Mouse (Mus musculus) liver, embryonic 13.5 days (tissue): ENCODE results near the gene Creg1. TPM values are rescaled to one million over a fixed set of nuclear protein-coding genes. Genes with fewer than 3 reads are reported as not detected.
A peak's percentile ranks its signal among the peaks of the same experiment; 100 is the strongest.

Experiments
- ATAC-seq: fragments of 200-750 bp; cut with Nextera tagmentation; 2 replicates; pipeline ENCODE4 v1.8.0; 2017; ENCODE audit warnings: low read depth, mild to moderate bottlenecking, moderate number of reproducible peaks, moderate library complexity
- DNase-seq: peaks from one replicate; pipeline ENCODE4 v3.0.0; 2022
- H3K27ac ChIP-seq: fragments of 300-500 bp; sonication (generic); 2 replicates; pipeline ENCODE4 v1.5.1; 2015; ENCODE audit warnings: moderate library complexity, mild to moderate bottlenecking, inconsistent platforms
- H3K27me3 ChIP-seq: fragments of 300-500 bp; sonication (generic); 2 replicates; pipeline ENCODE4 v1.6.1; 2015; ENCODE audit warnings: mild to moderate bottlenecking, inconsistent platforms
- H3K36me3 ChIP-seq: fragments of 300-500 bp; sonication (generic); 2 replicates; pipeline ENCODE4 v1.6.1; 2015; ENCODE audit warnings: mild to moderate bottlenecking, inconsistent platforms
- H3K4me1 ChIP-seq: fragments of 300-500 bp; sonication (generic); replicated peaks from 2 replicates; pipeline ENCODE4 v1.6.1; 2015; ENCODE audit warnings: inconsistent platforms
- H3K4me2 ChIP-seq: fragments of 300-500 bp; sonication (generic); 2 replicates; pipeline ENCODE4 v1.6.1; 2015; ENCODE audit warnings: inconsistent platforms, mild to moderate bottlenecking, moderate library complexity
- H3K4me3 ChIP-seq: fragments of 300-500 bp; sonication (generic); replicated peaks from 2 replicates; pipeline ENCODE4 v1.5.1; 2015; ENCODE audit warnings: mild to moderate bottlenecking, inconsistent platforms
- H3K9ac ChIP-seq: fragments of 300-500 bp; sonication (generic); 2 replicates; pipeline ENCODE4 v1.6.1; 2015; ENCODE audit warnings: mild to moderate bottlenecking, inconsistent platforms
- H3K9me3 ChIP-seq: fragments of 300-500 bp; sonication (generic); replicated peaks from 2 replicates; pipeline ENCODE4 v1.6.1; 2016; ENCODE audit warnings: inconsistent platforms
- WGBS: fragments of 180-500 bp; shearing (Covaris S2); methylation state at CpG from one replicate; pipeline ENCODE4 v1.1.7; 2015; ENCODE audit not compliant: insufficient replicate concordance; 5-methylcytosine and 5-hydroxymethylcytosine counted together
- polyA plus RNA-seq: library from polyadenylated mRNA; unstranded; fragments of >200 nt; fragmentation: Nextera tagmentation; extraction: Ambion mirVana; gene quantifications from 2 replicates; pipeline ENCODE4 v1.2.1, GENCODE M21; 2015

The Creg1 gene
- polyA plus RNA-seq, 1 experiment from 2014 or later, result 344 TPM

DNA sequence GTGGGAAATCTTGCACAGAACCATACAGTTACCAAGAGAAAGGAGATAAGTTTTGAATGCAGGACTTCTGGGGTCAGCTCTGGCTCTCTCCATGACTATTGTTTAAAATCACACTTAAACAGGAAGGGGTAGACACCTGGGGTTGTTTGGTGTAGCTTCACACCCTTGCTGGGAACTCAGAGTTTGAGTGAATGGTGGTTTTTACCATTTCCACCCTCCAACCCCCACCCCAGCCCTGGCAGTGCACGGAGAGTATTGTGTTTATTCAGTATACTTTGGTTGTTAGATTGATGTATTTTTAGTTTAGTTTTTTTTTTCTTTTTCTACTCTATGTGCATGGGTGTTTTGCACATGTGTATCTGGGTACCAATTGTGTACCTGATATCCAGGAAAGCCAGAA is 33.4 kb upstream of the Creg1 start:
- no peak overlapping the region for H3K4me2 ChIP-seq
- H3K4me3 ChIP-seq, result no peak overlapping the region
- H3K4me1 ChIP-seq, result peaks cover under 1% of the 10 kb centered on the region; the same call in 1 of the 2 replicates
- no peak overlapping the region for H3K27ac ChIP-seq
- ATAC-seq, result no peak
- 16% methylated on average over 1 of the region's 1 CpGs for WGBS
- H3K9ac ChIP-seq, result no peak overlapping the region
- no peak for DNase-seq
- no peaks in the 10 kb centered on the region for H3K27me3 ChIP-seq
- H3K9me3 ChIP-seq, result no peaks in the 10 kb centered on the region
- H3K36me3 ChIP-seq, result no peaks in the 10 kb centered on the region

DNA sequence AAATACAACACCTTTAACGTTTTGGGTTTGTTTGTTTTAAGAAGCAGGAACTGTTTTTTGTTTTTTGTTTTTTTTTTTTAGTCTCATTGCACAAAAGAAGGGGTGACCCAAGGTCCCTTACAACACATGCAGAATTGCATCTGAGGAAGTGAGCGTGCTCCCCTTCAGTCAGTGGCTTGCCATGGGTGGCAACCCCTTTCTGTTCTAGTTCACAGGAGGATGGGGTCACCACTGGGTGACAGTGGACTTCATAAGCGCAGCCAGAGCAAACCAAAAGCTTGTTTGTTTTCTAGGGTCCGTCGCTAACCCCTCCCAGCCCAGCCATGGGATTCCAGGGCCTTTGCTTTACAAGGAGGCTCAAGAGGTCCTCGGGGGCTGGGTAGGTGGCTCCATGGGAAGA is 32.0 kb upstream of the Creg1 start:
- Histone ChIP-seq H3K4me3 (no peak overlapping the region), H3K4me2 (no peak overlapping the region), H3K27ac (no peak overlapping the region), H3K9me3 (no peaks in the 10 kb centered on the region), H3K36me3 (no peaks in the 10 kb centered on the region), H3K27me3 (no peaks in the 10 kb centered on the region), H3K9ac (no peak overlapping the region), H3K4me1 (peaks cover 11% of the 10 kb centered on the region; the same call in 1 of the 2 replicates)
- 66% methylated on average over 6 of the region's 6 CpGs for WGBS
- ATAC-seq (no peak), DNase-seq (no peak)

- H3K4me3 ChIP-seq, result no peak overlapping the region
- H3K4me1 ChIP-seq, result peaks cover 12% of the 10 kb centered on the region; the same call in 1 of the 2 replicates
- 71% methylated on average over 2 of the region's 2 CpGs for WGBS
These were observed 28.7 kb upstream of the Creg1 start for GRCm38 (mm10) chr1:165734840-165735239.

GRCm38 (mm10) chr1:165735826-165736818 is 27.4 kb upstream of the Creg1 start:
- no peak overlapping the region for H3K4me3 ChIP-seq
- ATAC-seq, result peak; percentile 48
- peak; percentile 60 for DNase-seq
- H3K27ac ChIP-seq, result no peak overlapping the region
- H3K4me2 ChIP-seq, result 0 out of 2 replicates have a peak overlapping the region, but pooled peaks have one; percentile 13
- H3K27me3 ChIP-seq, result no peaks in the 10 kb centered on the region
- H3K4me1 ChIP-seq, result peaks cover 12% of the 10 kb centered on the region; the same call in 1 of the 2 replicates
- WGBS, result 28% methylated on average over 20 of the region's 20 CpGs
- no peaks in the 10 kb centered on the region for H3K36me3 ChIP-seq
- H3K9me3 ChIP-seq, result no peaks in the 10 kb centered on the region
- no peak overlapping the region for H3K9ac ChIP-seq

More at GRCm38 (mm10) chr1:165734840-165735239, 28.7 kb upstream of the Creg1 start:
- Histone ChIP-seq H3K27ac (no peak overlapping the region), H3K9me3 (no peaks in the 10 kb centered on the region), H3K9ac (no peak overlapping the region), H3K36me3 (no peaks in the 10 kb centered on the region), H3K4me2 (no peak overlapping the region), H3K27me3 (no peaks in the 10 kb centered on the region)
- ATAC-seq (no peak), DNase-seq (no peak)

GRCm38 (mm10) chr1:165737451-165737850 is 26.1 kb upstream of the Creg1 start:
- H3K4me2 ChIP-seq, result no peak overlapping the region
- H3K27ac ChIP-seq, result no peak overlapping the region
- H3K36me3 ChIP-seq, result no peaks in the 10 kb centered on the region
- DNase-seq, result no peak
- 52% methylated on average over 5 of the region's 5 CpGs for WGBS
- no peaks in the 10 kb centered on the region for H3K9me3 ChIP-seq
- H3K4me1 ChIP-seq, result peaks cover 12% of the 10 kb centered on the region; the same call in 1 of the 2 replicates
- H3K27me3 ChIP-seq, result no peaks in the 10 kb centered on the region
- no peak overlapping the region for H3K4me3 ChIP-seq
- ATAC-seq, result no peak
- H3K9ac ChIP-seq, result no peak overlapping the region

GRCm38 (mm10) chr1:165737867-165738266 is 25.7 kb upstream of the Creg1 start:
- Histone ChIP-seq H3K27me3 (no peaks in the 10 kb centered on the region), H3K4me3 (no peak overlapping the region), H3K4me2 (no peak overlapping the region), H3K9me3 (no peaks in the 10 kb centered on the region), H3K36me3 (no peaks in the 10 kb centered on the region), H3K27ac (no peak overlapping the region), H3K9ac (no peak overlapping the region), H3K4me1 (peaks cover 12% of the 10 kb centered on the region; the same call in 1 of the 2 replicates)
- WGBS, result 26% methylated on average over 3 of the region's 3 CpGs
- ATAC-seq (no peak), DNase-seq (no peak)

DNA sequence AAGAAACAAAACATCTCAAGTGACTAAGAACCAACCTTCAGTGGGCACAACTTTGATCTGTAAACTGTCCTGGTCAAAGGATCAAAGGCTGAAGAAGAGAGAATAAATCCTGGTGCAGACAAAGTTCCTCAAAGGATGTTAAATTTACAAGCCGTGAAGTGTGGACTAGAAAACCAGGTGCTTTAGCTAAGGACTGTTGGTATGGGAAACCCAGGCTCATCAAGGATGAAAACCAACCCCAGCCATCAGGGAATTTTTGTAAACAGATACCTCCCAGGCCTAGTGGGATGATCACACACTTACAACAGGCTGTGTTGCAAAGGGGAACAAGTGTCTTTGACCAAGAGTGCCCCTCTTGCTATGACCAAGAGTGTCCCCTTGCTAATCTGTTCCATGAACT is 24.6 kb upstream of the Creg1 start:
- no peaks in the 10 kb centered on the region for H3K27me3 ChIP-seq

GRCm38 (mm10) chr1:165741989-165742388 is 21.6 kb upstream of the Creg1 start:
- 70% methylated on average over 8 of the region's 8 CpGs for WGBS
- H3K4me2 ChIP-seq, result no peak overlapping the region
- no peaks in the 10 kb centered on the region for H3K9me3 ChIP-seq
- ATAC-seq (no peak), DNase-seq (no peak)
- no peak overlapping the region for H3K27ac ChIP-seq
- H3K4me1 ChIP-seq, result no peaks in the 10 kb centered on the region
- no peak overlapping the region for H3K9ac ChIP-seq
- H3K4me3 ChIP-seq, result no peak overlapping the region
- no peaks in the 10 kb centered on the region for H3K27me3 ChIP-seq
- no peaks in the 10 kb centered on the region for H3K36me3 ChIP-seq

More for the DNA sequence above, 24.6 kb upstream of the Creg1 start:
- Histone ChIP-seq H3K4me2 (no peak overlapping the region), H3K27ac (no peak overlapping the region), H3K9ac (no peak overlapping the region), H3K36me3 (no peaks in the 10 kb centered on the region), H3K4me3 (no peak overlapping the region), H3K4me1 (peaks cover 12% of the 10 kb centered on the region; the same call in 1 of the 2 replicates), H3K9me3 (no peaks in the 10 kb centered on the region)
- DNase-seq (no peak), ATAC-seq (no peak)
- WGBS, result 67% methylated on average over 1 of the region's 1 CpGs

DNA sequence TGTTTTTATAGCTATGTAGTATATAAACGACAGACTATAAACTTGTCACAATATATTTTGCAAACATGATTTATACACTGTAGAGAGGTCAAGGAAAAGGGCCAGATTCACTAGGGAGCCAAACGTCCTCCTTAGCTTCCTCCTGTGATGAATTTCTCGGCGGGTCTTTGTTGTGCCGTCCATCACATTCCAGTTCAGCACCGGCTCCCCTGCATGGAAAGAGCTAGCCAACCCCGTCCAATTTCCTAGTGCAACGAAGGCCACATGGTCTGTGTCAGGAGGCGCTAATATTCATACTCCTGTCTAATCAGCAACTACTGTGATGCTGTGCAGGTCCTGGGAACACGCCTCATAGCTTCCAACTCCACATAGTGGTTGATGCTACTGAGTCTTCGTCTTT is 15.5 kb upstream of the Creg1 start:
- Histone ChIP-seq H3K4me2 (no peak overlapping the region), H3K4me1 (peaks cover 10% of the 10 kb centered on the region; the same call in 1 of the 2 replicates), H3K27me3 (0 out of 2 replicates have a peak, but pooled peaks cover 3% of the 10 kb centered on the region), H3K27ac (no peak overlapping the region), H3K36me3 (no peaks in the 10 kb centered on the region), H3K9ac (no peak overlapping the region), H3K4me3 (no peak overlapping the region), H3K9me3 (no peaks in the 10 kb centered on the region)
- DNase-seq (no peak), ATAC-seq (no peak)
- 46% methylated on average over 11 of the region's 11 CpGs for WGBS

DNA sequence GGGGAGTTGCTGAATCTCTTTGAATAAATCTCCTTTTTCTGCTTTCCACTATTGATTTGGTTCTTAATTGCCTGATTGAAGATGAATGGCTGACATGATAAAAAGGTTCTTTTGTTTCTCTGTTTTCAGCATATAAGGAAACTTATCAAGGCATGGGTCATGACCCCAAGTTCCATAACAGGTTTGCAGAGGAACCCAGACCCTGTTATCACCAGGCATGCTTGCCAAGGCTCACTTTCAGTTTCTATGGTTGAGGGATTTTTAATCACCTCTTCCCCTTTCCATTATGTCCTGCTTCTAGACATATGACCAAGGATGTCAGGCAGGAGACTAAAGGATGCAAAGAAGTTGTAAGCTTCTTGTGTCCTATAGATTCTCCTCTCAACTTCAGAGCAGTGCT is 12.4 kb upstream of the Creg1 start:
- Histone ChIP-seq H3K9me3 (no peaks in the 10 kb centered on the region), H3K36me3 (no peaks in the 10 kb centered on the region), H3K27me3 (0 out of 2 replicates have a peak, but pooled peaks cover 3% of the 10 kb centered on the region), H3K4me1 (peaks cover 10% of the 10 kb centered on the region; the same call in 1 of the 2 replicates), H3K9ac (no peak overlapping the region), H3K4me3 (no peak overlapping the region), H3K4me2 (no peak overlapping the region), H3K27ac (no peak overlapping the region)
- DNase-seq (no peak), ATAC-seq (no peak)

DNA sequence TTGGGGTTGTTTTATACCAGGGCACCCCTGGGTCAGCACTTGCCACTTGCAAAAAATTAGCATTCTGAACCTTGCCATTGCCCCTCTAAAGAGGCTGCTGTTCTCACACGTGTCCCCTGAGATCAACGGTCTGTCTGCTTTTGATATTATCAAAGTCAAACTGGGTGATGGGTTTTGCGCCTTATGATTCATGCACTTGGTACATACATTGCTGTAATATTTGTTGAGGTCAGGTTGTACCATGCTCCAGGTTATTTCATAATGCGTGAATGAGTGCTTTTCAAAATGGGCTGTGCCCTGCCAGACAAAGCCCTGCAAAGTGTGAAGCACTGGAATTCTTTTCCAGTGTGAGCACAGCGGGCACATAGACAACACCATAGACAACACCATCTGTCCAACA is 11.7 kb upstream of the Creg1 start:
- 0 out of 2 replicates have a peak, but pooled peaks cover 3% of the 10 kb centered on the region for H3K27me3 ChIP-seq
- no peaks in the 10 kb centered on the region for H3K9me3 ChIP-seq
- peaks cover 10% of the 10 kb centered on the region; the same call in 1 of the 2 replicates for H3K4me1 ChIP-seq
- no peak overlapping the region for H3K27ac ChIP-seq
- DNase-seq (no peak), ATAC-seq (no peak)
- H3K4me3 ChIP-seq, result no peak overlapping the region
- H3K4me2 ChIP-seq, result no peak overlapping the region
- WGBS, result 65% methylated on average over 5 of the region's 5 CpGs
- H3K9ac ChIP-seq, result no peak overlapping the region
- H3K36me3 ChIP-seq, result no peaks in the 10 kb centered on the region
